Mouse (Mus musculus) megakaryocyte, embryonic 14.5 days (primary cell): ENCODE data around the gene Enkd1.

ENCODE experiments used
- FLI1 ChIP-seq: IDR thresholded peaks from 2 replicates; pipeline ENCODE4 v1.6.1; 2012; ENCODE audit warnings: low read length, inconsistent platforms, mixed read lengths
- GATA1 ChIP-seq: IDR thresholded peaks from 3 replicates; pipeline ENCODE4 v1.6.1; 2012; ENCODE audit warnings: mixed read lengths, low read length, inconsistent platforms, borderline replicate concordance

DNA sequence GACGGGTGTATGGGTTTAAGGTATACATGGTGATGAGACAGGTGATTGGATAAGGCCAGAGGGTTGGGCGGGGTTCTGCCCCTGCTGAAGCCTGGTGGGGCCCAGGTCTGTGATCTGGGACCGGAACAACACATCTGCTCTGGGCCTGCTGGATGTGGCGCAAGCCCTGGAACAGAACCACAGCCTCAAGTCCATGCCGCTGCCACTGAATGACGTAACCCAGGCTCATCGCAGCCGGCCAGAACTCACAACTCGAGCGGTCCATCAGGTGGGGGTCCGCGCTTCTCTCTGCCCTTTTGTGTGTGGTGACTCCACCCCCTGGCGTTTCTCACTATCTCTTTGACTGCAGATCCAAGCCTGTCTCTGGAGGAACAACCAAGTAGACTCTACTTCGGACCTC is 17.0 kb downstream of the Enkd1 start:
- TF ChIP-seq GATA1 (no peak), FLI1 (no peak)
